Mouse (Mus musculus): ENCODE data around the gene Gm10320.

The Gm10320 gene

GRCm38 (mm10) chr13:98456398-98456797, 35.4 kb downstream of the Gm10320 start:
- no peak for DNase-seq

GRCm38 (mm10) chr13:98455646-98456045, 36.2 kb downstream of the Gm10320 start:
- no peak for DNase-seq

- no peak for DNase-seq
Observed at GRCm38 (mm10) chr13:98454224-98454967, 37.4 kb downstream of the Gm10320 start.

GRCm38 (mm10) chr13:98453146-98453545, 38.7 kb downstream of the Gm10320 start:
- DNase-seq = no peak

GRCm38 (mm10) chr13:98448696-98449095, 43.1 kb downstream of the Gm10320 start:
- no peak for DNase-seq

GRCm38 (mm10) chr13:98447741-98448140, 44.1 kb downstream of the Gm10320 start:
- no peak for DNase-seq

- DNase-seq = no peak
Observed at GRCm38 (mm10) chr13:98445391-98446125, 46.2 kb downstream of the Gm10320 start.

GRCm38 (mm10) chr13:98441001-98441400, 50.8 kb downstream of the Gm10320 start:
- DNase-seq = no peak

- DNase-seq = no peak
Observed at GRCm38 (mm10) chr13:98440293-98440952, 51.4 kb downstream of the Gm10320 start.
